Mouse (Mus musculus) brain, adult 2 months (tissue): Measurements from ENCODE around the gene Depdc1b.

ENCODE experiments used
- DNase-seq: peaks from one replicate; pipeline ENCODE4 v3.0.0; 2011; ENCODE audit warnings: low read depth, low spot score

The Depdc1b gene

GRCm38 (mm10) chr13:108349624-108350023 lies 33.5 kb downstream of the Depdc1b start:
- peak; percentile 34 for DNase-seq

DNA sequence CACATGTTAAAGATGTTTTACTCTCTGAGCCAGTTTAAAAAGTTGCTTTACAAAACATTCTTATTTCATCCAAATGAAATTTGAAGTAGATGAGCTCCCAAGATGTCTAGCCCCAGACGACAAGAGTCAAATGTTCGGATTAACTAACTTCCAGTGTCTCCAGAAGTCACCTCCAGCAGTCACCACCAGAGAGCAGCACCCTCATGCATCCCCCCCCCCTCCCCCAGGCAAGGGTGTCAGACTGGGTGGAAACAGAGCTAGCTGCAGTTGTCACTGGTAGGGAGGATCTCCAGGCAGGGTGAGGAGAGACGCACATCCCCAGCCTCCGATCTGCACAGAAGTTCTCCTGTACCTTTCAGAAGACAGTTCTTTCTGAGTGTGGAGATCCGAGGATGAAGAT lies 37.6 kb downstream of the Depdc1b start:
- peak; percentile 57 for DNase-seq

- DNase-seq: no peak
Observed at GRCm38 (mm10) chr13:108354804-108355552, 38.8 kb downstream of the Depdc1b start.

GRCm38 (mm10) chr13:108357362-108357761 lies 41.2 kb downstream of the Depdc1b start:
- DNase-seq: no peak

DNA sequence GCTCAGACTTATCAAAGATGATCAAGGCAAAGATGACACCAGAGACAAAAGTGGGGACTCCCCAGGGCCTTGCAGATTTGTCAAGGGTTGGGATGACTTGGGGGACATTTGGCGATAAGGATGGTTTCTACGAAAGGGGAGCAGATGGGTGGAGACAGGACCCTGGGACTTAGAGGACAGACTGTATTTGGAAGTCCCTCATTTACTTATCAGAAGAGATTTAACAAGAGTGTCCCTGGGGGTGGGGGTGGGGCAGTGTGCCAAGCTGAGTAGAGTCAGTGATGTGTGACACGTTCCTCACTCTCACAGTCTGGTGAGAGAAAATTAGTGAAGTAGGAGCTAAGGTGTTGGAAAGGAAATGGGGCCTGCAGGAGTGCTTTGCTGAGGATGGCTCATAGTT lies 42.1 kb downstream of the Depdc1b start:
- DNase-seq: no peak

DNA sequence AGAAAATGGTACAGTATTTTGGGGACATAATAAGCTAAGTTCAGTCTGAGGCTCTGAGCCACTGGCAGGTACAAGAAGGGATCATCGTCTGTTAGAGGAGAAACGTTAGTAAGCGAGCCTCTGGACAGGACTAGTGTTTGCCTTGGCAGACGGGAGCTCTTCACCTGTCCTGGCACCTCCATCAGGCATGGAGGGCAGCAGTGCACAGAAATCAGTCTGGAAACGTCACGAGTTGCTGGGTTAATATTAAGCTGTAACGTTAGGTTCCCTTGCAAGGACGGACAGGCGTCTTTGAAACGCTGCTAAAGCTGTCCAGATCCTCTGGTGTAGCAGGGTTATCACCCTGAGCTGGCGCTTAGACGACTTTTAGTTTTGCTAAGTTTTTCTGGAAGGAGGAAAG lies 51.4 kb downstream of the Depdc1b start:
- DNase-seq: no peak

GRCm38 (mm10) chr13:108370241-108370941 lies 54.3 kb downstream of the Depdc1b start:
- DNase-seq: no peak

- DNase-seq: no peak
Observed at GRCm38 (mm10) chr13:108371352-108371921, 55.3 kb downstream of the Depdc1b start.

GRCm38 (mm10) chr13:108373231-108373630 lies 57.1 kb downstream of the Depdc1b start:
- DNase-seq: peak; percentile 53

DNA sequence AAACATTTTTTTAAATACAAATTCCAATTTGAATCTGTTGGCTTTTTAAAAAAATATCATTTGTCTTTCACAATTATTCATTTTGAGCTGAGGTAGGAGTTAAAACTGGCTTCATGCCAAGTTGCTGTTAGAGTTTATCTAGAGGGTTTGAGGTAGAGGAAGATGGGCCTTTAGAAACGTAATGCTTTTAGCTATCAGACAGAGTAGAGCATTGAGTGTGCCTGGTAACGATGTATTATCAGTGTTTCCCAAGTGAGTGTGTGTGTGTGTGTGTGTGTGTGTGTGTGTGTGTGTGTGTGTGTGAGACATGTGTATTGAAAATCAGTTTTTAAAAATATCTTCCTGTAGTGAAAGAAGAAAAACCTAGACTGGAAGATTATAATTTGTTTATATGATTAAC lies 60.5 kb downstream of the Depdc1b start:
- peak; percentile 6 for DNase-seq

DNA sequence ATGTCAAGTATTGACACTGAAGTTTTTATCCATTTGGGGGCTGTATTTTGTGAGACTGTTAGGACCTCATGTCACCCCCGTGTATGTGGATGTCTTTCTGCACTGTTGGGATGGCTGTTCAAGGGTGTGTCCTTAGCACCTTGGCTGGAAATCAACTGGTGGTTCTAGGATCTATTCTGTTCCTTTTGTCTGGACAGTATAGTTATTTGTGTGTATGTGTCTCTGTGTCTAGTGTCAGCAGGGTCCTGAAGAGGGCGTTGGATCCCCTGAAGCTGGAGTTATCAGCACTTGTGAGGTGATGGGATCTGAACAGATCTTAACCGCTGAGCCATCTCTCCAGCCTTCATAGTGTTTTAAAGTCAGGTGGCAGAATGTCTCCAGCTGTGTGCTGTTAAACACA lies 65.0 kb downstream of the Depdc1b start:
- DNase-seq: no peak

DNA sequence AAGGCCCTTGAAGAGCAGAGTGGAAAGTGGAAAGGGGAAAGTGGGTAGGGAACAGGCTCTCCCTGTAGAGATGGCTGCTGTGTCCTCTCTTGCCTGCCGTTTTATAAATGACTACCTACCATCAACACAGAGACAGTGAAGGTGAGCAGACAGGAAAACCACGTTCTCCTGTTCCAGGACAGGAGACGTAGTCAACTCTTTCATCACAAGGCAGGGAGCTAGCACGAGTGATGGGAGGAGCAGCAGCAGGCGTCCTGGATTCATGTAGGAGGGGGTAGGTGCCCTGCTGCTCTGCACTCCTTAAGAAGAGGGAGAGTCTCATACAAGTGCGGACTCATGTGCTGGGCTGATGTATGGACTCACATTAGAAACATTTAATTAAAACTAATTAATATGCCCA lies 66.9 kb downstream of the Depdc1b start:
- no peak for DNase-seq

DNA sequence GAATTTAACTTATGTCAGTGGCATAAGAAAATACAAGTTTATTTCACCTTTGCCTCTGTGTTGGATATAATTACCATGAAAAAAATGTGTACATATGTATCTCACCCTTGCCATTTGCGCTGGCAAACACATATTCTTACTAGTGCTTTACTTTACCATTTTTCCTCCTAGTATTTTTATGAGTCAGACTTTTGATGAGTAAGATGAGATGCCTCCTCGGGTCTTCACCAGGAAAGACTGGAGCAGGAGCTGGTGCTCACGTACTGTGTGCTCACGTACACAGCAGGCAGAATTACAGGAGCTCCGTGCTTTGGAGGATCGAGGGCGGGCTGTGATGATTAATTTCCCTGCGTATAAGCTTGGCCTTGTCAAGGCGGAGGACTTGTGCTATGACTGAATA lies 69.9 kb downstream of the Depdc1b start:
- peak; percentile 48 for DNase-seq

DNA sequence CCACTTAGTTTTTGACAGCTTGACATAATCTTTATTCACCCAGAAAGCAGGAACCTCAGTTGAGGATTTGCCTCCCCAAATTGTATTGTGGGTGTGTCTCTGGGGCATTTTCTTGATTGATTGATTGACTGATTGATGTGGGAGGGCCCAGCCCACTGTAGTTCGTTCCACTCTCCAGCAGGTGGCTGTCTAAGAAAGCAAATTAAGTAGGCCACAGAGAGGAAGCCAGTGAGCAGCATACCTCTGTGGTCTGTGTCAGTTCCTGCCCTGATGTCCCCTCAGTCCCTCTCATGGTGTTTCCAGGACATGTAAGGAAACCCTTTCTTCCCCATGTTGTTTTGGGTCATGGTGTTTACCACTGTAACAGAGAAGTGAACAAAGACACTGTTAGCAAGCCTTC lies 74.4 kb downstream of the Depdc1b start:
- DNase-seq: peak; percentile 68

GRCm38 (mm10) chr13:108403197-108403596 lies 87.1 kb downstream of the Depdc1b start:
- DNase-seq: no peak

- no peak for DNase-seq
Observed at GRCm38 (mm10) chr13:108404372-108404771, 88.2 kb downstream of the Depdc1b start.

- no peak for DNase-seq
Observed at GRCm38 (mm10) chr13:108415464-108415863, 99.3 kb downstream of the Depdc1b start.

GRCm38 (mm10) chr13:108418741-108419507 lies 102.8 kb downstream of the Depdc1b start:
- no peak for DNase-seq

- no peak for DNase-seq
Observed at GRCm38 (mm10) chr13:108426322-108426721, 110.2 kb downstream of the Depdc1b start.

- DNase-seq: no peak
Observed at GRCm38 (mm10) chr13:108428809-108429208, 112.7 kb downstream of the Depdc1b start.

GRCm38 (mm10) chr13:108429623-108430022 lies 113.5 kb downstream of the Depdc1b start:
- no peak for DNase-seq

DNA sequence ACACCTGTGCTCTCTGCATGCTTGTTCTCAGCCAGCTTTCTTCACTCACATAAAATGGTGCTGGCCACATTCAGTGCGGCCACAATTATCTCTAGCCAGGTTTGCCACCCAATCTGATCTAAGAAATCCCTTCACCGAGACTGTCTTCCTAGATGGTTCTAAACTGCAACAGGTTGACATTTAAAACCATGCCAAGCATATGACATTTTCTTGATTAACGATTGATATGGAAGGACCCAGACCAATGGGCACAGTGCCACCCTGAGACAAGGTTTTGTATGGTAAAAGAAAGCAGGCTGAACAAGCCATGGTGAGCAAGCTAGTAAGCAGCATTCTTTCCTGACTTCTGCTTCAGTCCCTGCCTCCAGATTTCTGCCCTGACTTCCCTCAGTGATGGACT lies 115.6 kb downstream of the Depdc1b start:
- DNase-seq: no peak
